In genomic region chr11:115162832-115163480, GRCm38 (mm10) we compare ENCODE assay signal across 8 mouse cellular contexts. TPM values are rescaled to one million over a fixed set of nuclear protein-coding genes. Genes with fewer than 3 reads are reported as not detected.
A peak's percentile ranks its signal among the peaks of the same experiment; 100 is the strongest.
DNase-seq lines count a peak whose midpoint lies in the region; ATAC-seq and TF ChIP-seq lines count a peak whose summit lies in the region.

Gene Slc9a3r1 (plus strand): TSS chr11:115163341.

- TF ChIP-seq POLR2A in CH12.LX (IDR thresholded peaks at IDR 0.05; ENCODE audit: low read depth, low read length), result peak; percentile 100

- in situ Hi-C loops in CH12.LX (cut with MboI; ENCODE audit: low pct_ligation_motif_present, low pct_unique_long_range_greater_than_20kb, low sequenced_read_pairs), result loop anchor here (5.0 kb wide), 3 partner anchors 34 to 109 kb away; no protein-coding TSS in a partner anchor

- H3K9me3 ChIP-seq in CH12.LX (replicated peaks; ENCODE audit: low read length), result peaks cover 8% of the 10 kb centered on the region
- H3K9me3 ChIP-seq in forebrain, embryonic 11.5 days (ENCODE audit: control insufficient read depth, low read length), result no peaks in the 10 kb centered on the region
- no peaks in the 10 kb centered on the region; the same call in 1 of the 2 replicates for H3K9me3 ChIP-seq in heart, embryonic 16.5 days (replicated peaks; ENCODE audit: control insufficient read depth, low read length)
- no peaks in the 10 kb centered on the region for H3K9me3 ChIP-seq in liver, embryonic 15.5 days (replicated peaks)
- H3K9me3 ChIP-seq in neural tube, embryonic 12.5 days, result no peaks in the 10 kb centered on the region

- peak within 1 kb of the TSS; percentile 69 to 98 (median 86) for H3K4me3 ChIP-seq in CH12.LX (replicated peaks in 1 of 3; ENCODE audit: low read depth in 2 of 3, low read length in 2 of 3, poor library complexity in 1 of 3)
- H3K4me3 ChIP-seq in forebrain, embryonic 11.5 days (ENCODE audit: low read depth, low read length), result peak within 1 kb of the TSS; percentile 59
- peak within 1 kb of the TSS; percentile 82 for H3K4me3 ChIP-seq in heart, embryonic 16.5 days (ENCODE audit: low read length)
- peak within 1 kb of the TSS; percentile 77 for H3K4me3 ChIP-seq in liver, embryonic 15.5 days (replicated peaks)
- peak within 1 kb of the TSS; percentile 58 for H3K4me3 ChIP-seq in neural tube, embryonic 12.5 days

- TF ChIP-seq EP300 in CH12.LX (IDR thresholded peaks at IDR 0.05; ENCODE audit: low read length), result no peak

- under 1% methylated on average over 47 of the region's 47 CpGs for WGBS in forebrain, embryonic 11.5 days
- under 1% methylated on average over 47 of the region's 47 CpGs for WGBS in heart, embryonic 16.5 days
- under 1% methylated on average over 47 of the region's 47 CpGs for WGBS in liver, embryonic 15.5 days (ENCODE audit: insufficient replicate concordance)
- WGBS in neural tube, embryonic 12.5 days, result under 1% methylated on average over 47 of the region's 47 CpGs

- H3K9ac ChIP-seq in CH12.LX (ENCODE audit: insufficient read depth, low read depth), result peak within 1 kb of the TSS; percentile 46
- H3K9ac ChIP-seq in forebrain, embryonic 11.5 days (ENCODE audit: low read length), result peak within 1 kb of the TSS; percentile 51
- peak within 1 kb of the TSS; percentile 75 for H3K9ac ChIP-seq in heart, embryonic 16.5 days (ENCODE audit: low read length)
- H3K9ac ChIP-seq in liver, embryonic 15.5 days, result peak within 1 kb of the TSS; percentile 74
- H3K9ac ChIP-seq in neural tube, embryonic 12.5 days, result peak within 1 kb of the TSS; percentile 60

- peak; percentile 97 for ATAC-seq in forebrain, embryonic 11.5 days (replicated peaks; ENCODE audit: low FRiP score)
- ATAC-seq in heart, embryonic 16.5 days (replicated peaks; ENCODE audit: extremely low read depth, insufficient read depth, low FRiP score), result peak; percentile 97
- peak; percentile 92 for ATAC-seq in liver, embryonic 15.5 days (ENCODE audit: insufficient read depth)
- ATAC-seq in neural tube, embryonic 12.5 days (ENCODE audit: low FRiP score, low read depth), result peak; percentile 92

- peaks cover 20 to 59% of the 10 kb centered on the region in 2 experiments for H3K4me1 ChIP-seq in CH12.LX (ENCODE audit: control insufficient read depth in 1 of 2, insufficient read depth in 2 of 2)
- peaks cover 7% of the 10 kb centered on the region for H3K4me1 ChIP-seq in forebrain, embryonic 11.5 days (replicated peaks; ENCODE audit: control insufficient read depth, insufficient read depth, low read length)
- H3K4me1 ChIP-seq in heart, embryonic 16.5 days (ENCODE audit: control insufficient read depth, insufficient read depth, low read length), result peaks cover 33% of the 10 kb centered on the region
- H3K4me1 ChIP-seq in liver, embryonic 15.5 days (replicated peaks), result peaks cover 76% of the 10 kb centered on the region
- peaks cover 33% of the 10 kb centered on the region for H3K4me1 ChIP-seq in neural tube, embryonic 12.5 days

- peak within 1 kb of the TSS; percentile 77 for H3K4me2 ChIP-seq in CH12.LX (ENCODE audit: insufficient read depth, low read depth, poor library complexity, severe bottlenecking)
- peak within 1 kb of the TSS; percentile 93 for H3K4me2 ChIP-seq in forebrain, embryonic 11.5 days (ENCODE audit: low read depth, low read length, severe bottlenecking)
- H3K4me2 ChIP-seq in heart, embryonic 16.5 days (ENCODE audit: low read depth, low read length), result peak within 1 kb of the TSS; percentile 95
- H3K4me2 ChIP-seq in liver, embryonic 15.5 days, result peak within 1 kb of the TSS; percentile 94
- peak within 1 kb of the TSS; percentile 87 for H3K4me2 ChIP-seq in neural tube, embryonic 12.5 days (replicated peaks)

- no peak for TF ChIP-seq RAD21 in CH12.LX (IDR thresholded peaks at IDR 0.05; ENCODE audit: low read depth, low read length)

- peak within 1 kb of the TSS; percentile 36 for H3K27ac ChIP-seq in CH12.LX (ENCODE audit: insufficient read depth, low read depth)
- peak within 1 kb of the TSS; percentile 28; the same call in 1 of the 2 replicates for H3K27ac ChIP-seq in forebrain, embryonic 11.5 days (ENCODE audit: low read depth, low read length)
- H3K27ac ChIP-seq in heart, embryonic 16.5 days (ENCODE audit: low read length), result peak within 1 kb of the TSS; percentile 68
- peak within 1 kb of the TSS; percentile 79 for H3K27ac ChIP-seq in liver, embryonic 15.5 days (replicated peaks)
- no peak within 1 kb of the TSS for H3K27ac ChIP-seq in neural tube, embryonic 12.5 days

- dilution Hi-C loops in CH12.LX (cut with MboI; ENCODE audit: extremely low pct_ligation_motif_present, extremely low pct_unique_long_range_greater_than_20kb, low sequenced_read_pairs), result no loop called here

- peak; percentile 100 for DNase-seq in CH12.LX (ENCODE audit: extremely low read depth)
- DNase-seq in c-Kit-positive CD71-positive TER-119-negative erythroid progenitor cells, embryonic 14.5 days (ENCODE audit: low read depth), result peak; percentile 99
- peak; percentile 98 for DNase-seq in forebrain, embryonic 11.5 days (ENCODE audit: low spot score)
- peak; percentile 99 for DNase-seq in kidney, postnatal 36 days
- peak; percentile 76 for DNase-seq in telencephalon, adult 2 months (ENCODE audit: low read depth, low spot score)

- H3K36me3 ChIP-seq in CH12.LX (replicated peaks in 1 of 2; ENCODE audit: control insufficient read depth in 1 of 2, insufficient read depth in 1 of 2, low read length in 1 of 2), result peaks cover 0 to 26% of the 10 kb centered on the region in 2 experiments
- H3K36me3 ChIP-seq in forebrain, embryonic 11.5 days (ENCODE audit: control insufficient read depth, insufficient read depth, low read length), result no peaks in the 10 kb centered on the region
- no peaks in the 10 kb centered on the region for H3K36me3 ChIP-seq in heart, embryonic 16.5 days (ENCODE audit: control insufficient read depth, insufficient read depth)
- peaks cover 3% of the 10 kb centered on the region; the same call in 1 of the 2 replicates for H3K36me3 ChIP-seq in liver, embryonic 15.5 days (replicated peaks)
- no peaks in the 10 kb centered on the region for H3K36me3 ChIP-seq in neural tube, embryonic 12.5 days

- H3K27me3 ChIP-seq in CH12.LX (replicated peaks), result no peaks in the 10 kb centered on the region
- H3K27me3 ChIP-seq in forebrain, embryonic 11.5 days (ENCODE audit: control insufficient read depth, insufficient read depth, low read length), result peaks cover 15% of the 10 kb centered on the region
- peaks cover 4% of the 10 kb centered on the region; the same call in 1 of the 2 replicates for H3K27me3 ChIP-seq in heart, embryonic 16.5 days (ENCODE audit: control insufficient read depth, insufficient read depth, low read length)
- peaks cover 26% of the 10 kb centered on the region for H3K27me3 ChIP-seq in liver, embryonic 15.5 days
- H3K27me3 ChIP-seq in neural tube, embryonic 12.5 days (replicated peaks), result peaks cover 30% of the 10 kb centered on the region

- H3K79me2 ChIP-seq in CH12.LX (replicated peaks; ENCODE audit: control insufficient read depth, extremely low read depth, insufficient read depth, poor library complexity, severe bottlenecking), result peaks cover 40% of the 10 kb centered on the region

- no peak for TF ChIP-seq CTCF in CH12.LX (conservative IDR thresholded peaks at IDR 0.05 in 1 of 2, IDR thresholded peaks at IDR 0.05 in 1 of 2; ENCODE audit: low read depth in 2 of 2, low read length in 2 of 2)

TF ChIP-seq in CH12.LX, 34 proteins besides CTCF, POLR2A, EP300 and RAD21 (continues in another document):
- peak; percentile 97 for TF ChIP-seq ZMIZ1 (IDR thresholded peaks at IDR 0.05; ENCODE audit: low read depth, low read length)
- no peak for TF ChIP-seq MYC (IDR thresholded peaks at IDR 0.05; ENCODE audit: low read depth, low read length)
- TF ChIP-seq NRF1 (IDR thresholded peaks at IDR 0.05; ENCODE audit: low read depth, low read length), result peak; percentile 55
- no peak for TF ChIP-seq UBTF (IDR thresholded peaks at IDR 0.05; ENCODE audit: low read depth, low read length)
- no peak for TF ChIP-seq ZNF384 (IDR thresholded peaks at IDR 0.05; ENCODE audit: low read depth, low read length)
- peak; percentile 98 for TF ChIP-seq NELFE (IDR thresholded peaks at IDR 0.05; ENCODE audit: low read depth, low read length)
- TF ChIP-seq MAX (IDR thresholded peaks at IDR 0.05; ENCODE audit: low read length), result no peak; the same call in 1 of the 2 replicates
- TF ChIP-seq ELF1 (IDR thresholded peaks at IDR 0.05; ENCODE audit: low read depth, low read length), result peak; percentile 90
- TF ChIP-seq JUN (IDR thresholded peaks at IDR 0.05; ENCODE audit: insufficient read depth, low read depth, low read length), result no peak
- no peak; the same call in 1 of the 2 replicates for TF ChIP-seq IRF4 (IDR thresholded peaks at IDR 0.05; ENCODE audit: low read depth, low read length)
- peak; percentile 56; the same call in 1 of the 2 replicates for TF ChIP-seq HCFC1 (IDR thresholded peaks at IDR 0.05; ENCODE audit: low read depth, low read length)
- no peak for TF ChIP-seq RCOR1 (conservative IDR thresholded peaks at IDR 0.05; ENCODE audit: low read depth, low read length)
- TF ChIP-seq MXI1 (IDR thresholded peaks at IDR 0.05; ENCODE audit: low read depth, low read length), result peak; percentile 18; the same call in 1 of the 2 replicates
- no peak for TF ChIP-seq USF1 (IDR thresholded peaks at IDR 0.05; ENCODE audit: low read depth, low read length)
- TF ChIP-seq TBP (conservative IDR thresholded peaks at IDR 0.05; ENCODE audit: low read depth, low read length), result peak; percentile 80
- TF ChIP-seq TCF12 (IDR thresholded peaks at IDR 0.05; ENCODE audit: low read depth, low read length), result peak; percentile 65
- peak; percentile 38; the same call in 1 of the 2 replicates for TF ChIP-seq E2F4 (IDR thresholded peaks at IDR 0.05; ENCODE audit: insufficient replicate concordance, low read depth, low read length)
- TF ChIP-seq CHD2 (IDR thresholded peaks at IDR 0.05; ENCODE audit: low read length), result peak; percentile 30; the same call in 1 of the 2 replicates
- TF ChIP-seq MAZ (IDR thresholded peaks at IDR 0.05; ENCODE audit: low read depth, low read length), result peak; percentile 87
- TF ChIP-seq POLR2AphosphoS2 (IDR thresholded peaks at IDR 0.05; ENCODE audit: low read depth, low read length), result peak; percentile 89
- no peak for TF ChIP-seq SMC3 (IDR thresholded peaks at IDR 0.05; ENCODE audit: low read depth, low read length)
- peak; percentile 48; the same call in 1 of the 2 replicates for TF ChIP-seq SIN3A (IDR thresholded peaks at IDR 0.05; ENCODE audit: low read length)

RNA-seq across cellular contexts. Expression of gene Slc9a3r1, which starts in this region (rescaled TPM):
- total RNA-seq in CH12.LX (2012; rRNA removed) (69.0 and 70.1 TPM in 2 replicates), CH12.LX (2014; rRNA removed) (43.5 and 51.9 TPM in 2 replicates)
- polyA plus RNA-seq in CH12.LX (2012; ENCODE audit: insufficient read length, low read depth), result 63.7 and 64.6 TPM in 2 replicates
- polyA plus RNA-seq in forebrain, embryonic 11.5 days (2014; fragmentation: Nextera tagmentation; extraction: Ambion mirVana), result 34.3 and 35.2 TPM in 2 replicates
- polyA plus RNA-seq in heart, embryonic 16.5 days (2015; fragmentation: Nextera tagmentation; extraction: Ambion mirVana), result 34.2 and 51.7 TPM in 2 replicates
- 76.4 and 82.1 TPM in 2 replicates for polyA plus RNA-seq in liver, embryonic 15.5 days (2015; fragmentation: Nextera tagmentation; extraction: Ambion mirVana)
- 36.7 and 41.1 TPM in 2 replicates for polyA plus RNA-seq in neural tube, embryonic 12.5 days (2016; fragmentation: Nextera tagmentation; extraction: Ambion mirVana)
